Mouse (Mus musculus) embryonic facial prominence, embryonic 11.5 days (tissue): ENCODE results near the gene Pkd1l1. TPM values are rescaled to one million over a fixed set of nuclear protein-coding genes. Genes with fewer than 3 reads are reported as not detected.

Experiments
- ATAC-seq: fragments of 200-750 bp; cut with Nextera tagmentation; replicated peaks from 2 replicates; pipeline ENCODE4 v1.8.0; 2017; ENCODE audit warnings: low read depth; ENCODE audit not compliant: insufficient number of reproducible peaks, low FRiP score, low TSS enrichment
- DNase-seq: peaks from one replicate; pipeline ENCODE4 v3.0.0-alpha.2; 2015; ENCODE audit warnings: low spot score
- H3K27ac ChIP-seq: fragments of 300-500 bp; sonication (generic); replicated peaks from 2 replicates; pipeline ENCODE4 v1.5.1; 2014; ENCODE audit warnings: mild to moderate bottlenecking, low read depth, low read length, control low read depth
- H3K27me3 ChIP-seq: fragments of 300-500 bp; sonication (generic); 2 replicates; pipeline ENCODE4 v1.6.1; 2014; ENCODE audit warnings: mild to moderate bottlenecking, low read length, moderate library complexity, mixed read lengths; ENCODE audit not compliant: control insufficient read depth, insufficient read depth
- H3K36me3 ChIP-seq: fragments of 300-500 bp; sonication (generic); replicated peaks from 2 replicates; pipeline ENCODE4 v1.6.1; 2014; ENCODE audit warnings: low read depth, mild to moderate bottlenecking, low read length, moderate library complexity, mixed read lengths; ENCODE audit not compliant: control insufficient read depth, insufficient read depth
- H3K4me1 ChIP-seq: fragments of 300-500 bp; sonication (generic); 2 replicates; pipeline ENCODE4 v1.6.1; 2014; ENCODE audit warnings: low read length, mixed read lengths; ENCODE audit not compliant: control insufficient read depth, insufficient read depth
- H3K4me2 ChIP-seq: fragments of 300-500 bp; sonication (generic); 2 replicates; pipeline ENCODE4 v1.6.1; 2014; ENCODE audit warnings: low read depth, mild to moderate bottlenecking, control low read depth, low read length, moderate library complexity
- H3K4me3 ChIP-seq: fragments of 300-500 bp; sonication (generic); 2 replicates; pipeline ENCODE4 v1.5.1; 2014; ENCODE audit warnings: low read depth, low read length, control low read depth
- H3K9ac ChIP-seq: fragments of 300-500 bp; sonication (generic); replicated peaks from 2 replicates; pipeline ENCODE4 v1.6.1; 2014; ENCODE audit warnings: mild to moderate bottlenecking, control low read depth, low read length
- H3K9me3 ChIP-seq: fragments of 300-500 bp; sonication (generic); replicated peaks from 2 replicates; pipeline ENCODE4 v1.6.1; 2016; ENCODE audit warnings: mild to moderate bottlenecking, low read length, inconsistent platforms, mixed read lengths; ENCODE audit not compliant: control insufficient read depth
- WGBS: fragments of 180-500 bp; shearing (Covaris S2); extraction: QIAGEN DNeasy Blood & Tissue Kit; methylation state at CpG from one replicate; pipeline ENCODE4 v1.1.7; 2014; 5-methylcytosine and 5-hydroxymethylcytosine counted together
- polyA plus RNA-seq: library from polyadenylated mRNA; unstranded; fragments of >200 nt; fragmentation: Nextera tagmentation; extraction: Ambion mirVana; gene quantifications from 2 replicates; pipeline ENCODE4 v1.2.1, GENCODE M21; 2014

The Pkd1l1 gene
- polyA plus RNA-seq: 0.33 TPM in 1 of 2 replicates, not detected in the other

DNA sequence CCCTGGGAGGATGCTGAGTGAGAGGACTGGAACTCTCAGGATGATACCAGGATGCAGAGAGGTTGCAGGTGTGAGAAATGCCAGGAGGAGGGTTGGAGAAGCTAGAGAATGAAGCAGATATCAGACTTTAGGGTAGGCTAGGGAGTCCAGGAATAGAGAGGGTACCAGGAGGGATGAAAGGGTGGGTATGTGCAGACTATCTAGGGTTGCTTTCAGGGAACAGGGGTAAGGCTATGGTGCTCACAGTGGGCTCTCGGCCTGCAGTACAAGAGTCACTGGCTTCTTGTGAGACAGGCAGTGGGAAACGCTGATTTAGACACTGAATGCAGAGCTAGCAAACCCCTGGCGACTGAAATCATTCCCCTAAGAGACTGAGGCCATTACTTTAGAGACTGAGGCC lies at the start of gene Pkd1l1:
Gene Pkd1l1 (minus strand): TSS at position 101 of the 400 bp plus-strand sequence.
- Histone ChIP-seq H3K4me3 (no peak within 1 kb of the TSS), H3K27me3 (no peaks in the 10 kb centered on the region), H3K4me1 (no peaks in the 10 kb centered on the region), H3K9ac (no peak within 1 kb of the TSS), H3K36me3 (no peaks in the 10 kb centered on the region), H3K9me3 (no peaks in the 10 kb centered on the region), H3K4me2 (no peak within 1 kb of the TSS), H3K27ac (no peak within 1 kb of the TSS)
- no peak for ATAC-seq
- no peak for DNase-seq
- 71% methylated on average over 3 of the region's 3 CpGs for WGBS

DNA sequence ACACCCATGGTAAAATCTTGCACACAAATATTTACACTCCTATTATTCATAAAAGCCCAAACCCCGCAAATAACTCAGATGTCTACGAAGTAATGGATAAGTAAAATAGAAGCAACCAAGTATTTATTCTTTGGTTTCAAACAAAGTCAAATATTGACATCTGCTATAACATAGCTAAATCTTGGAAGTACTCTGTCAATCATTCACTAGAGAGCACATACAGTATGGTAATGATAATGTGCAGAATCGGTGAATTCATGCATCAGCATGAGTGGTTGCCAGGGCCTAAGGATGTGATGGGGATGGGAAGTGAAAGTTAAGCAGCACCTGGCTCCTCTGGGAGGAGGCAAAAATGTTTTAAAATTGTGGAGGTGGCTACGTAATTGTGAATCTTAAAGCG lies 47.1 kb upstream of the Pkd1l1 start:
- ATAC-seq: no peak
- Histone ChIP-seq H3K4me3 (no peak overlapping the region), H3K27me3 (no peaks in the 10 kb centered on the region), H3K4me1 (no peaks in the 10 kb centered on the region), H3K27ac (no peak overlapping the region), H3K4me2 (no peak overlapping the region), H3K9me3 (no peaks in the 10 kb centered on the region), H3K9ac (no peak overlapping the region), H3K36me3 (no peaks in the 10 kb centered on the region)
- WGBS: 90% methylated on average over 5 of the region's 5 CpGs
- DNase-seq: no peak

DNA sequence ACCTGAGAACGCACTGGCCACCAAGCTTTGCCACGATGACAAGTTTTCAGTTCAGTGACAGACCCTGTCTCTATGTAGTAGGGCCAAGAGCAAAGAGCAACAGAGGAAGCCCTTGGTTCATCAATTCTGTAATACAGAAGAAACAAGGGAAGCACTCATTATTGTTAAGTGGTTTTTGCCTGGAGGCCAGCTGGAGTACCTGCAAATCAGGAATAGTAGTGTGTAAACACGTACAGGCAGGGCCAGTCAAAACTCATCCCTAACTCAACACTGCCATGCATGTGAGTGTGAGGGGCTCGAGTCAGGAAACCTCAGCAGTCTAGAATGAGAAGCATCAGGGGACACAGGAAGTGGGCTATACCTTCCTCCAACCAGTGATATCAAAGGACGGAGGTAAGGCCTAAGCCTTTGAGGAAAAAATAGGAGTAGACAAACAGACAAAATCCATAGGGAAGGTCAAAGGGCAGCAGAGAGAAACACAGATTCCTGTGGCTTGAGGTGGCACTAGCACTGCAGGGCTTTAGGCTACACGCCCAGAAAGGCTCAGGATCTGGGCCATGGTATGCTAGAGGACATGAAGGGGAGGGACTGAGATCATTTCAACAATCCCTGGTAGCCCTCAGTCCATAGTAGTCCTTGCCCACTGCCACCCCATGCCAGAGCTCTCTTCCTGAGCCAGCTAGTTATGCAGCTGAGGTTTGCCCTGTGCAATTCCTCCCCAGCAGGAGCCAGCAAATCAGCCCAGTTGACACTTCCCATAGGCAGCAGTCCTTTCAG lies 45.6 kb upstream of the Pkd1l1 start:
- DNase-seq: no peak
- Histone ChIP-seq H3K27me3 (no peaks in the 10 kb centered on the region), H3K9ac (no peak overlapping the region), H3K27ac (no peak overlapping the region), H3K4me1 (no peaks in the 10 kb centered on the region), H3K36me3 (no peaks in the 10 kb centered on the region), H3K4me3 (no peak overlapping the region), H3K4me2 (no peak overlapping the region), H3K9me3 (no peaks in the 10 kb centered on the region)
- WGBS: 74% methylated on average over 6 of the region's 6 CpGs
- no peak for ATAC-seq

DNA sequence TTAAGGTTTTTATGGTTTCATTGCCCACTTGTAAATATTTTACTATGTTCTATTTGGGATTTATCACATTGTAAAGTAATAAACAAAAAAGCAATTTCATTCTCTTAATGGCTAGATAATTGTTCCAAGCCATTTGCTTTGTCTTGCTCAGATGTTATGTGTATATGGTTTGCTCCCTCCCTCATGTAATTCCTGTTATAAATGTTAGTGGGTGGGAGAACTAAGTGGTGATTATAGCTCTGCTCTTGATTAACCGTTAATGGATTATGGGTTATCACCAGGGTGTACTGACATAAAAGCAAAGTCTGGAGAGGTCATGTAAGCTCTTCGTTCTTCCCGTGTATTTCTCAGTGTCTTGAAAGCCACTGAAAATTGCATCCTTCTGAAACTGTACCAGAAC lies 41.7 kb upstream of the Pkd1l1 start:
- Histone ChIP-seq H3K27ac (no peak overlapping the region), H3K9ac (no peak overlapping the region), H3K27me3 (no peaks in the 10 kb centered on the region), H3K36me3 (no peaks in the 10 kb centered on the region), H3K4me2 (no peak overlapping the region), H3K9me3 (no peaks in the 10 kb centered on the region), H3K4me3 (no peak overlapping the region), H3K4me1 (no peaks in the 10 kb centered on the region)
- no peak for ATAC-seq
- no peak for DNase-seq
- WGBS: 80% methylated on average over 3 of the region's 3 CpGs

DNA sequence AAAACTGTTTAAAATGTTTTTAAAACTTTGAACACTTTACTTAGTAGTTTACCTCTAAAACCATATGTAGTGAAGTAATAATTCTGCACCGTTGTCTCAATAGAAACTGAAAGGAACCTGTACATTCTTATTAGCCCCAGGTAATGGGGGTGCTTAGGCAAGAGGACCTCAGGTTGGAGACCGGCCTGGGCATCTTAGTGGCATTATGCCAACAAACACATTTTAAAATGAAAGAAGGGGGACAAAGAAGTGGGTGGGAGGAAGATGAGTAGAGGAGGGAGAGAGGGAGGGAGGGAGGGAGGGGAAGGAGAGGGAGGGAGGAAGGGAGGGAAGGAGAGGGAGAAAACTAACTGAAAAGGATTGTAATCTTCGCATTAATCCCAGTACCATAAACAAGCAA lies 38.3 kb upstream of the Pkd1l1 start:
- DNase-seq: peak; percentile 47
- WGBS: 2% methylated on average over 3 of the region's 3 CpGs
- Histone ChIP-seq H3K9me3 (no peaks in the 10 kb centered on the region), H3K36me3 (no peaks in the 10 kb centered on the region), H3K4me1 (no peaks in the 10 kb centered on the region), H3K9ac (peak overlapping the region; percentile 90), H3K27ac (no peak overlapping the region), H3K4me3 (peak overlapping the region; percentile 64), H3K4me2 (peak overlapping the region; percentile 41), H3K27me3 (no peaks in the 10 kb centered on the region)
- ATAC-seq: 0 out of 2 replicates have a peak, but pooled peaks have one; percentile 5

DNA sequence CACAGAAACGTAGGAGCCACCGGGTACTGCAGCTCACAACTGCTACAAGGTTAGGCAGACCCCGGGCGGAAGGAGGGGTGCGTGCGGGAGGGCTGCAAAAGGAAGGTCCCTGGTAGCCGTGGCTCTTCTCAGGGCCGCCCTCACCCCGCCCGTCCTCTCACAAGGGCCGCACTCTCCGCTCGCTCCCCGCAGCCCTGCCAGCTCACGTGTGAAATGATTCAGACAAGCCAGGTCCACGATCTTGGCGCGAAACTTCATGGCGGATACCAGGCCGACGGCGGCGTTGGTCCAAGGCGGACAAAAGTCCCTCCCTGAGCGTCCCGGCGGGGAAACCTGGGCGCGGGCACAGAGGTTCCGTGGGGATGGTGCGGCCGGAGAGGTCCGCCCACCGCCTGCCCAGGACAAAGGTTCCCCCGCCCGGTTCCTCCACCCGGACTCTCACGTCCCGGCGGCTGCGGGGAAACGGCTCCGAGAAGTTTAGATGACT lies 37.8 kb upstream of the Pkd1l1 start, which contains the start of gene Hus1:
Gene Hus1 (minus strand): TSS at position 339 of the 487 bp plus-strand sequence.
- Histone ChIP-seq H3K27me3 (no peaks in the 10 kb centered on the region), H3K9ac (peak within 1 kb of the TSS; percentile 90), H3K4me1 (no peaks in the 10 kb centered on the region), H3K27ac (peak within 1 kb of the TSS; percentile 78), H3K9me3 (no peaks in the 10 kb centered on the region), H3K4me3 (peak within 1 kb of the TSS; percentile 64), H3K4me2 (peak within 1 kb of the TSS; percentile 41), H3K36me3 (no peaks in the 10 kb centered on the region)
- 0% methylated on average over 40 of the region's 43 CpGs for WGBS
- ATAC-seq (peak; percentile 97), DNase-seq (peak; percentile 89)

DNA sequence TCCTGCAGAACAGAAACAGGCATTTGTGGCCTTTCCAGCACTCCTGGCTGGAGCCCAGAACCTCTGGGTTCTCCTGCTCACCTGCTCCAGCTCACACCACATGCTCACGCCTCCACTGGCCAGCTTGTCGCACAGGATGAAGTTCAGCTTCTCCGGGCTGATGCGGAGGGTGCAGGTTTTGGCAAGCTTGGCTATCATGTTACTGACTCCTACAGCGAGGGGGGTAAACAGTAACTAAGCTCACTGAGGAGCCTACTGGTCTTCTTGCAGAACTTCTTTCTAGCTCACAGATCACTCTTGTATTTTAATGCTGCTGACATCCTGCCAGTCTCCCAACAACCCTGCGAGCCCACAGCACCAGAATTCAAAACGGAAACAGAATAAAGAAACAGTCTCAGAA lies 37.4 kb upstream of the Pkd1l1 start:
- H3K9me3 ChIP-seq: no peaks in the 10 kb centered on the region
- peak overlapping the region; percentile 78 for H3K27ac ChIP-seq
- peak overlapping the region; percentile 64 for H3K4me3 ChIP-seq
- no peaks in the 10 kb centered on the region for H3K4me1 ChIP-seq
- peak; percentile 63 for DNase-seq
- peak overlapping the region; percentile 41 for H3K4me2 ChIP-seq
- ATAC-seq: peak; percentile 78
- WGBS: under 1% methylated on average over 7 of the region's 7 CpGs
- H3K36me3 ChIP-seq: no peaks in the 10 kb centered on the region
- no peaks in the 10 kb centered on the region for H3K27me3 ChIP-seq
- H3K9ac ChIP-seq: peak overlapping the region; percentile 90

DNA sequence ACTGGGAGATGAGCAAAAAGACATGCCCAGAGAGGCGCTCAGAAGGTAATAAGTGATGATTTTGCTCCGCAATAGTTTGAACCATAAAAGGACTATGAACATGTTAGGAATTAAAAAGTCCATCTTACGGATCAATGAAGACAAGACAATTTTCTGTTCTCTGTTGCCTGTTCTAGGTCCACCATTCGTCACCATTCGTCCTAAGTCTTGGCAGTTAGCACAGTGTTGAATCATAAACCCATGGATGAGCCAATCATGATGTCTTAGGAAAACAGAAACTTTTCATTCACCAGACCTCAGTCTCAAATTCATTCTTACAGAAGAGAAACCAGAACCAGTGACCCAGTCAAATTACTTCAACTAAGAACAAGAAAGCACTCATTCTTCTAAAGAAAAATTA lies 35.7 kb upstream of the Pkd1l1 start:
- DNase-seq: no peak
- WGBS: 94% methylated on average over 5 of the region's 5 CpGs
- ATAC-seq: no peak
- H3K9ac ChIP-seq: no peak overlapping the region
- H3K4me2 ChIP-seq: no peak overlapping the region
- no peaks in the 10 kb centered on the region for H3K4me1 ChIP-seq
- no peaks in the 10 kb centered on the region for H3K27me3 ChIP-seq
- H3K9me3 ChIP-seq: no peaks in the 10 kb centered on the region
- H3K27ac ChIP-seq: no peak overlapping the region
- no peak overlapping the region for H3K4me3 ChIP-seq
- H3K36me3 ChIP-seq: peaks cover 2% of the 10 kb centered on the region; the same call in 1 of the 2 replicates
